Mouse (Mus musculus) gastrocnemius, postnatal 36 days (tissue): ENCODE results near the gene Pax8. TPM values are rescaled to one million over a fixed set of nuclear protein-coding genes. Genes with fewer than 3 reads are reported as not detected.

Source experiments
- DNase-seq, 2 experiments: peaks; one replicate each; pipeline ENCODE4 v3.0.0; 2022
- intact Hi-C: fragments of 180-260 bp; cut with DNase I; formaldehyde crosslinking; loops from one replicate; pipeline ENCODE4 v1.15.1; 2025
- total RNA-seq, 2 experiments: library from RNA; stranded (reverse); gene quantifications; 2 replicates each; pipeline ENCODE4 v1.2.3; 2021

Gene Pax8
- total RNA-seq, 2 experiments from 2014 or later = not detected

GRCm38 (mm10) chr2:24378747-24379450 is 96.5 kb downstream of the Pax8 start:
- intact Hi-C loops = no loop called here
- DNase-seq = no peak

Other genes with a start within 250 kb of the Pax8 start
- not detected for gene Il1f5, start 198.6 kb downstream of the Pax8 start, total RNA-seq
- gene Il1f10, start 184.4 kb downstream of the Pax8 start, total RNA-seq = not detected
- gene Il1rn, start 138.7 kb downstream of the Pax8 start, total RNA-seq = not detected
- under 1 TPM; 0.27 to 0.87 TPM for gene Psd4, start 108.0 kb downstream of the Pax8 start, total RNA-seq